Mouse (Mus musculus) hindbrain, embryonic 13.5 days (tissue): ENCODE measurements at regions not wholly inside any gene's neighbourhood (a gene's known extent, or its start where the extent isn't known, plus 50 kb on each side); places are given as distances from the start of the nearest gene placed in this dataset.

ENCODE experiments used
- ATAC-seq: fragments of 200-750 bp; cut with Nextera tagmentation; 2 replicates; pipeline ENCODE4 v1.8.0; 2017; ENCODE audit warnings: moderate TSS enrichment; ENCODE audit not compliant: low FRiP score
- H3K27ac ChIP-seq: fragments of 300-500 bp; sonication (generic); 2 replicates; pipeline ENCODE4 v1.5.1; 2015; ENCODE audit warnings: inconsistent platforms, mild to moderate bottlenecking, moderate library complexity
- H3K27me3 ChIP-seq: fragments of 300-500 bp; sonication (generic); 2 replicates; pipeline ENCODE4 v1.6.1; 2015; ENCODE audit warnings: mild to moderate bottlenecking, inconsistent platforms
- H3K36me3 ChIP-seq: fragments of 300-500 bp; sonication (generic); 2 replicates; pipeline ENCODE4 v1.6.1; 2015; ENCODE audit warnings: mild to moderate bottlenecking, inconsistent platforms
- H3K4me1 ChIP-seq: fragments of 300-500 bp; sonication (generic); replicated peaks from 2 replicates; pipeline ENCODE4 v1.6.1; 2015; ENCODE audit warnings: inconsistent platforms
- H3K4me2 ChIP-seq: fragments of 300-500 bp; sonication (generic); 2 replicates; pipeline ENCODE4 v1.6.1; 2015; ENCODE audit warnings: inconsistent platforms, mild to moderate bottlenecking, moderate library complexity
- H3K4me3 ChIP-seq: fragments of 300-500 bp; sonication (generic); 2 replicates; pipeline ENCODE4 v1.5.1; 2015; ENCODE audit warnings: mild to moderate bottlenecking, inconsistent platforms
- H3K9ac ChIP-seq: fragments of 300-500 bp; sonication (generic); 2 replicates; pipeline ENCODE4 v1.6.1; 2015; ENCODE audit warnings: mild to moderate bottlenecking, inconsistent platforms
- H3K9me3 ChIP-seq: fragments of 300-500 bp; sonication (generic); 2 replicates; pipeline ENCODE4 v1.6.1; 2016; ENCODE audit warnings: inconsistent platforms
- WGBS: fragments of 180-500 bp; shearing (Covaris S2); methylation state at CpG from one replicate; pipeline ENCODE4 v1.1.7; 2015; 5-methylcytosine and 5-hydroxymethylcytosine counted together

- Histone ChIP-seq H3K4me3 (no peak overlapping the region), H3K4me1 (no peaks in the 10 kb centered on the region), H3K4me2 (no peak overlapping the region), H3K9me3 (no peaks in the 10 kb centered on the region), H3K27me3 (0 out of 2 replicates have a peak, but pooled peaks cover 8% of the 10 kb centered on the region), H3K9ac (no peak overlapping the region), H3K36me3 (no peaks in the 10 kb centered on the region), H3K27ac (no peak overlapping the region)
- WGBS: 26% methylated on average over 3 of the region's 3 CpGs
- ATAC-seq: no peak
These were observed 412.7 kb upstream of the Tbc1d2b start for GRCm38 (mm10) chr9:90683319-90683718.

- Histone ChIP-seq H3K4me2 (0 out of 2 replicates have a peak overlapping the region, but pooled peaks have one; percentile 15), H3K9ac (no peak overlapping the region), H3K27me3 (peaks cover 31% of the 10 kb centered on the region), H3K4me1 (peaks cover 14% of the 10 kb centered on the region; the same call in 1 of the 2 replicates), H3K36me3 (no peaks in the 10 kb centered on the region), H3K9me3 (no peaks in the 10 kb centered on the region), H3K4me3 (no peak overlapping the region), H3K27ac (no peak overlapping the region)
- no peak for ATAC-seq
- WGBS: 61% methylated on average over 12 of the region's 12 CpGs
These were observed 419.5 kb upstream of the Tbc1d2b start for GRCm38 (mm10) chr9:90690066-90690465.

GRCm38 (mm10) chr9:90691137-90691536, 420.5 kb upstream of the Tbc1d2b start:
- Histone ChIP-seq H3K4me2 (no peak overlapping the region), H3K9me3 (no peaks in the 10 kb centered on the region), H3K27me3 (peaks cover 32% of the 10 kb centered on the region), H3K4me1 (peaks cover 14% of the 10 kb centered on the region; the same call in 1 of the 2 replicates), H3K36me3 (no peaks in the 10 kb centered on the region), H3K9ac (no peak overlapping the region), H3K27ac (no peak overlapping the region), H3K4me3 (no peak overlapping the region)
- ATAC-seq: no peak

GRCm38 (mm10) chr9:90691676-90692661, 421.4 kb upstream of the Tbc1d2b start:
- 0 out of 2 replicates have a peak, but pooled peaks have one; percentile 21 for ATAC-seq
- no peak overlapping the region for H3K4me3 ChIP-seq
- H3K4me1 ChIP-seq: peaks cover 14% of the 10 kb centered on the region; the same call in 1 of the 2 replicates
- WGBS: 25% methylated on average over 12 of the region's 12 CpGs
- H3K27me3 ChIP-seq: peaks cover 32% of the 10 kb centered on the region
- no peak overlapping the region for H3K9ac ChIP-seq
- peak overlapping the region; percentile 71; the same call in 1 of the 2 replicates for H3K27ac ChIP-seq
- H3K9me3 ChIP-seq: no peaks in the 10 kb centered on the region
- no peak overlapping the region for H3K4me2 ChIP-seq
- no peaks in the 10 kb centered on the region for H3K36me3 ChIP-seq

- peak; percentile 90 for ATAC-seq
- peak overlapping the region; percentile 71 for H3K27ac ChIP-seq
- no peak overlapping the region for H3K4me3 ChIP-seq
- peaks cover 14% of the 10 kb centered on the region; the same call in 1 of the 2 replicates for H3K4me1 ChIP-seq
- H3K9me3 ChIP-seq: no peaks in the 10 kb centered on the region
- peaks cover 38% of the 10 kb centered on the region for H3K27me3 ChIP-seq
- WGBS: 10% methylated on average over 9 of the region's 9 CpGs
- H3K36me3 ChIP-seq: no peaks in the 10 kb centered on the region
- H3K4me2 ChIP-seq: no peak overlapping the region
- peak overlapping the region; percentile 29; the same call in 1 of the 2 replicates for H3K9ac ChIP-seq
These were observed 422.5 kb upstream of the Tbc1d2b start for GRCm38 (mm10) chr9:90693031-90693671.

- 44% methylated on average over 13 of the region's 13 CpGs for WGBS
These were observed 423.5 kb upstream of the Tbc1d2b start for GRCm38 (mm10) chr9:90694051-90694645.

GRCm38 (mm10) chr9:90695693-90696092, 425.1 kb upstream of the Tbc1d2b start:
- Histone ChIP-seq H3K4me1 (peaks cover 17% of the 10 kb centered on the region), H3K9me3 (no peaks in the 10 kb centered on the region), H3K27me3 (peaks cover 31% of the 10 kb centered on the region), H3K4me3 (no peak overlapping the region), H3K4me2 (no peak overlapping the region), H3K36me3 (no peaks in the 10 kb centered on the region), H3K27ac (no peak overlapping the region), H3K9ac (no peak overlapping the region)
- ATAC-seq: no peak
- WGBS: 73% methylated on average over 7 of the region's 7 CpGs

More at GRCm38 (mm10) chr9:90694051-90694645, 423.5 kb upstream of the Tbc1d2b start:
- no peak for ATAC-seq
- Histone ChIP-seq H3K4me1 (peaks cover 14% of the 10 kb centered on the region; the same call in 1 of the 2 replicates), H3K27me3 (peaks cover 34% of the 10 kb centered on the region), H3K36me3 (no peaks in the 10 kb centered on the region), H3K4me2 (peak overlapping the region; percentile 35), H3K4me3 (no peak overlapping the region), H3K9ac (peak overlapping the region; percentile 55), H3K27ac (peak overlapping the region; percentile 71), H3K9me3 (no peaks in the 10 kb centered on the region)

- peak overlapping the region; percentile 8 for H3K4me2 ChIP-seq
- H3K27me3 ChIP-seq: peaks cover 34% of the 10 kb centered on the region
- no peaks in the 10 kb centered on the region for H3K9me3 ChIP-seq
- 64% methylated on average over 11 of the region's 11 CpGs for WGBS
- peak; percentile 10; the same call in 1 of the 2 replicates for ATAC-seq
- H3K4me3 ChIP-seq: no peak overlapping the region
- 0 out of 2 replicates have a peak overlapping the region, but pooled peaks have one; percentile 2 for H3K9ac ChIP-seq
- peak overlapping the region; percentile 70 for H3K27ac ChIP-seq
- H3K4me1 ChIP-seq: peaks cover 23% of the 10 kb centered on the region
- no peaks in the 10 kb centered on the region for H3K36me3 ChIP-seq
These were observed 426.8 kb upstream of the Tbc1d2b start for GRCm38 (mm10) chr9:90697279-90698000.

GRCm38 (mm10) chr9:90698439-90698838, 427.8 kb upstream of the Tbc1d2b start:
- no peak for ATAC-seq
- H3K36me3 ChIP-seq: no peaks in the 10 kb centered on the region
- no peak overlapping the region for H3K4me2 ChIP-seq
- no peak overlapping the region for H3K27ac ChIP-seq
- no peak overlapping the region for H3K9ac ChIP-seq
- 76% methylated on average over 7 of the region's 7 CpGs for WGBS
- H3K27me3 ChIP-seq: peaks cover 31% of the 10 kb centered on the region
- H3K4me3 ChIP-seq: no peak overlapping the region
- no peaks in the 10 kb centered on the region for H3K9me3 ChIP-seq
- H3K4me1 ChIP-seq: peaks cover 18% of the 10 kb centered on the region

- no peaks in the 10 kb centered on the region for H3K9me3 ChIP-seq
- ATAC-seq: no peak
- H3K9ac ChIP-seq: no peak overlapping the region
- no peak overlapping the region for H3K4me2 ChIP-seq
- no peaks in the 10 kb centered on the region for H3K36me3 ChIP-seq
- H3K4me1 ChIP-seq: peaks cover 16% of the 10 kb centered on the region
- 31% methylated on average over 4 of the region's 4 CpGs for WGBS
- H3K27ac ChIP-seq: no peak overlapping the region
- peaks cover 28% of the 10 kb centered on the region for H3K27me3 ChIP-seq
- no peak overlapping the region for H3K4me3 ChIP-seq
These were observed 428.5 kb upstream of the Tbc1d2b start for GRCm38 (mm10) chr9:90699064-90699463.
